Mouse (Mus musculus): ENCODE results near the gene Rnase12.
A peak's percentile ranks its signal among the peaks of the same experiment; 100 is the strongest.
"Not testable (repeated sequence)": the region's sequence is repeated elsewhere in the genome, so short reads cannot be mapped to it uniquely, and the experiment has no call there.

Rnase12 gene

DNA sequence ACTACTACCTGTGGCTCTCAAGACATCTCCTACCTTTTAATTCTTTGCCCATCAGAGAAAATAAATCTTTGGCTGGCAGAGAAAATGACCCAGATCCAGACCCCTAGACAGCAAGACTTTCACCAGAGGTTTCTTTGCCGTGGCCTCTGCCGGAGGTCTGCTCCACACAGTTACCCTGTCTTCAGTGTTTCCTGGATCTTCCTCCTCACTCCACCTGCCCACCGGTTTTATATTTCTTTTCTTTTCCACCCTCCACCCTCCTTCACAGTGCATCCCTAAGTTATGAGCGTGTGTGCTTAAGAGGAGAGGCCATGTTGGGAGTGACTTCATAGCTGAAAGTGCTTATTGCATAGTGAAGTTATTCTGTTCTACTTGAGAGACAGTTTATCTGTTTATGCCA is 34.0 kb downstream of the Rnase12 start:
- no peak for DNase-seq (ENCODE audit: low spot score in 2 of 2)

- no peak for DNase-seq (ENCODE audit: low spot score in 2 of 2)
Measured at GRCm38 (mm10) chr14:51017256-51017655, 40.2 kb downstream of the Rnase12 start.

DNA sequence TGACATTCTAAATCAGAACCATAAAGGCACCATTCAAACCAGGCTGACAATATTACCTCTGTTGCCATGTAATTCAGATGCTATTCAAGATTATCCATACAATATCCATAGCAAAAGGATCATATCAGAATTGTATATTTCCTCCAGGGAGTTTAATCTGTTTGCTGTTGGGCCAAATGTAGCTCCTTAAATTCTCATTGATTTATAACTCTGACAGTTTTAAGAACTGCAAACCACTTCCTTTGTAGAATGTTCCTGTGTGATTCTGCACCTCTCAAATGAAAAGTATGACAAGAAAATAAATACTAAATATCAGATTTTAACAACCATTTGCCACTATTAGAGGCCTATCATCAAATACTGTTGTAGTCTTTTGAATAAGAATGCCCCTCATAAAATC is 41.7 kb downstream of the Rnase12 start:
- DNase-seq (ENCODE audit: low spot score in 2 of 2), result no peak

- DNase-seq (ENCODE audit: low spot score in 2 of 2), result not testable (repeated sequence)
Measured at GRCm38 (mm10) chr14:51014724-51015123, 42.7 kb downstream of the Rnase12 start.

GRCm38 (mm10) chr14:51009572-51009971 is 47.9 kb downstream of the Rnase12 start:
- DNase-seq (ENCODE audit: low spot score in 2 of 2), result no peak

DNA sequence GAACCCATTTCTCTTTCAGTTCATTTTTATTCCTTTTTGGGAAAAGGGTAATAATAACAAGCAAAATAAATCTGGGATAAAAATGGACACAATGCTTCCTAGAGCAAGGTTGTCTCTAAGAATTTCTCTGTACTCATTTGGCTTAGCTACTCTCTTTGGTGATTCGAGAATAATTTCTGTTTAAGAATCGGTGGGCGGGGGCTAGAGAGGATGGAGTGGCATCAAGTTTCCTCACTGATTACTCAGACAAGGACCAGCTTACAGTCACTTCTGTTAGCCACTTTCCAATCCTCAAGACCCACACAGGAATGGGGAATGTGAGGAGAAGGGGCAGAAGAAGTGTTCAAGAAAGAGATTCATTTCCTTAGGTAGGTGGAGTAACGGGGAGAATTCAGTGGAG is 48.7 kb downstream of the Rnase12 start:
- DNase-seq (ENCODE audit: low spot score in 2 of 2), result no peak

GRCm38 (mm10) chr14:51007914-51008713 is 49.3 kb downstream of the Rnase12 start:
- peak; percentile 47 to 49 for DNase-seq (ENCODE audit: low spot score in 2 of 2)

DNA sequence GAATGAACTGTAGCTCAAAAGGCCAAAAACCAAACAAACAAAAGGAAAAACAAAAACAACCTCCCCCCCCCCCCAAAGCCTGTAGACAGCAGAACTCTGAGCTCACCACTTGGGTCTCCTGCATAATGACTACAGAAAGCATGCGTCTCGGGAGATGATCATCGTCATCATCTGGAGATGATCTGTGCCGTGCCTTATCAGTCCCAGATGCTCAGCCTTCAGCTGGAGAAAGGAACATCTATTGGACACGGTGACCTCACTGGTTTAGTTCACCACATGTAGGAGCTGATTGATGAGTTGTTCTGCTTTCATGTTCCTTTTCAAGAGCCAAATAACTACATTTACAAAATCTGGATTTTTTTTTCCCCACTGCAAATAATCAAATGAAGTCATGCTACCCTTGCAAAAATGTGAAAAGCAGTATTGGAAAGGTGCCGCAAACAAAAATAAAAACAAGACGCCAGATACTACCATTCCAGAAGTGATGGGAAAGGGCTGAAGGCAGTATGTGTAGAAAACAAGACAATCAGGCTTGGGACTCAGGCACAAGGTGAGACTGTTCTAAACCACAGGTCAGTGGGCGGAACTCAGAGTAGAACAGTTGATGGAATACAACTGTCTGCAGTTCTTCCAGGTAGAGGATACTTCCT is 50.2 kb downstream of the Rnase12 start, which contains the start of gene Rnase10:
Gene Rnase10 (plus strand): TSS at position 600 of the 650 bp plus-strand sequence.
- no peak for DNase-seq (ENCODE audit: low spot score in 2 of 2)

Data from frontal cortex, postnatal 14 days (tissue).